Mouse (Mus musculus) sigmoid colon, adult 10 weeks (tissue): ENCODE measurements around the gene Abl1. TPM values are rescaled to one million over a fixed set of nuclear protein-coding genes. Genes with fewer than 3 reads are reported as not detected.

Source experiments
- polyA plus RNA-seq: library from polyadenylated mRNA; stranded (reverse); fragments of 350-450 nt; fragmentation: Illumina TruSeq; extraction: RNeasy Lipid Tissue Mini Kit (QIAGEN cat#74804); gene quantifications from one replicate; pipeline ENCODE4 v1.2.3, GENCODE M21; 2014; ENCODE audit warnings: low read depth, low replicate concordance

Gene Abl1
- 46.7 TPM for polyA plus RNA-seq

GRCm38 (mm10) chr2:31688074-31688925 is at the start of gene Abl1:
Gene Abl1, plus strand, starts transcription at chr2:31688376.

DNA sequence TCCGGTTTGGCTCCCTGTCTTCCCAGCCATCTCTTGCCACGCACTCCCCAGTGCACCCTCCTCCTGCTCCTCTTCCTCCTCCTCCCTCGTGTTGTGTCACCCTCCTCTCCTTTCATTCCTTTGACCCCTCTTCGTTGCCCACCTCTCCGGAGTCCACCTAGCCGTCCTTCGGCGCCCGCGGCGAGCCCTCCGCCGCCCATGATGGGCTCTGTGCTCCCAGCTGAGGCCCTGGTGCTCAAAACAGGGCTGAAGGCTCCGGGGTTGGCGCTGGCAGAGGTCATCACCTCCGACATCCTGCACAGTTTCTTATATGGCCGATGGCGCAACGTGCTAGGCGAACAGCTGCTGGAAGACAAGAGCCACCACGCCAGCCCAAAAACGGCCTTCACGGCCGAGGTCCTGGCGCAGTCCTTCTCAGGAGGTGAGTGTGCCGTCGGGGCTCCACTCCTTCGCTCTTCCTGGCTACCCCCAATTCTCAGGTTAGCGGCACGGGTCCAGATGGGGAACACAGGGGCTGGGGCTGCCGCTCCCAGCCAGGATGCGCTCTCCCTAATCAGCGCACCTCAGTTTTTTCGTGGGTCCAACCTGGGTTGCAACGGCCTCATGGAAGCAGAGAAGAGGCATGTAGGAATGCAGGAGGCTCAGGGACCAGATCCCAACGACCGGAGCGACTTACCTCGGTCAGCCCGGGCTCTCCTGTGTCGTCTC is 48.1 kb upstream of the Abl1 start, which contains the start of gene Prdm12:
TSS of gene Prdm12 (plus strand) at position 137 of the 708 bp plus-strand sequence.

DNA sequence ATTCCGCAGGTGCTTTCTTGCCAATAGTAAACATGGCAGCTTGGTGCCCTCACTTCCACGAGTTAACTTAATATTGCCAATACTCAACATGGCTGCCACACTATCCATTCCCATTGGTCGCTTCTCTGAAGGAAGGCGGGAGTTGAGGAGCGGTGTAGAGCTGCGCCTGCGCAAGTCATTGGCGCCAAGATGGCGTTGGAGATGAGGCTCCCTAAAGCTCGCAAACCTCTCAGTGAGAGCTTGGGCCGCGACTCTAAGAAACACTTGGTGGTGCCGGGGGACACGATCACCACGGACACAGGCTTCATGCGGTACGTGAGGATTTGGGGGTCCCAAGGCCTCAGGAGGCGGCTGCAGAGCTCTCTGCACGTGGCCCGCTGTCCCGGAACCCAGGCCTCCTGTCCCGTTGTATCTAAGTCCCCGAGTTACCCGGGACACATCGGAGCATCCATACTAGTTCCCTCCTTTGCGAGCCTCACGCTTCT is 17.6 kb upstream of the Abl1 start, which contains the start of gene Exosc2:
TSS of gene Exosc2 (plus strand) at position 165 of the 485 bp plus-strand sequence.

DNA sequence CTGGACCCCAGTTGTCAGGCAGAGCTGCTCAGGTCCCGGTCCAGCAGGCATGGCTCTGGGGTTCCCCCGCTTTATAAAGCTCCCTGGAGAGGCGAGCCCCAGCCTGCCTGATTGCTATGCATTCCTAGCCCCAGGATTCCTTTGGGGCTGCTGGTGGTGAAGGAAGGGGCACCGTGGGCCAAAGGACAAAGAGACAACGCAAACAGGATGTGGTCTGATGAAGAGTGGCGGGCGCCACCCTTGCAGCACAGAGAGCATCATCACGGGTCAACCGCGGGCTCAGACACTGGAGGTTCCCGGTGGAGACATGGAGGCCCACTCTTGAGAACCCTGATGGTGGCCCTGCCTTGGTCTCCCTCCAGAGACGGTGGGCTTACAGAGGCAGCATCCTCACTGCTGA is 122.3 kb downstream of the Abl1 start, which contains the start of gene Qrfp:
TSS of gene Qrfp (minus strand) at position 137 of the 400 bp plus-strand sequence.

GRCm38 (mm10) chr2:31845896-31846691 is 157.9 kb downstream of the Abl1 start, which contains the start of gene Fibcd1:
Gene Fibcd1, minus strand, starts transcription at chr2:31846005.

Other genes with a start within 250 kb of the Abl1 start
- gene Ass1, start 218.2 kb upstream of the Abl1 start, polyA plus RNA-seq, result 3.8 TPM
- gene Fubp3, start 115.7 kb upstream of the Abl1 start, polyA plus RNA-seq, result 37.9 TPM
- gene Prdm12, start 48.3 kb upstream of the Abl1 start, polyA plus RNA-seq, result not detected
- 10.4 TPM for gene Exosc2, start 17.7 kb upstream of the Abl1 start, polyA plus RNA-seq
- not detected for gene Qrfp, start 122.2 kb downstream of the Abl1 start, polyA plus RNA-seq
- not detected for gene Fibcd1, start 157.6 kb downstream of the Abl1 start, polyA plus RNA-seq
- 0.13 TPM for gene Lamc3, start 198.9 kb downstream of the Abl1 start, polyA plus RNA-seq